Mouse (Mus musculus) MEL (cell line): ENCODE results near the gene Olfr1428. TPM values are rescaled to one million over a fixed set of nuclear protein-coding genes. Genes with fewer than 3 reads are reported as not detected.

Experiments
- DNase-seq: peaks from one replicate; pipeline ENCODE4 v3.0.0; 2011; ENCODE audit warnings: low read depth, low spot score
- H3K27ac ChIP-seq: 2 replicates; pipeline ENCODE4 v1.5.1; 2012; ENCODE audit warnings: low read depth, mild to moderate bottlenecking, control low read depth, low read length, moderate library complexity; ENCODE audit not compliant: control insufficient read depth
- H3K27me3 ChIP-seq, 2 experiments: fragments of 150-350 bp in 1 of 2; sonication (generic) in 1 of 2; 2 replicates each; pipeline ENCODE4 v1.6.1; 2012; ENCODE audit warnings: low read length in 2 of 2, mild to moderate bottlenecking in 2 of 2, improper control_type of control experiment in 1 of 2, moderate library complexity in 1 of 2; ENCODE audit not compliant: insufficient read depth in 2 of 2, control insufficient read depth in 1 of 2
- H3K36me3 ChIP-seq, 2 experiments: 2 replicates each; pipeline ENCODE4 v1.6.1; 2012 to 2014; ENCODE audit warnings: low read length in 2 of 2, improper control_type of control experiment in 1 of 2, inconsistent platforms in 1 of 2, mild to moderate bottlenecking in 1 of 2; ENCODE audit not compliant: insufficient read depth in 2 of 2, control insufficient read depth in 1 of 2
- H3K4me1 ChIP-seq, 2 experiments: fragments of 150-350 bp in 1 of 2; sonication (generic) in 1 of 2; 2 replicates each; pipeline ENCODE4 v1.6.1; 2012; ENCODE audit warnings: low read length in 2 of 2, improper control_type of control experiment in 1 of 2, mild to moderate bottlenecking in 1 of 2; ENCODE audit not compliant: insufficient read depth in 2 of 2, control insufficient read depth in 1 of 2
- H3K4me3 ChIP-seq, 2 experiments: fragments of 150-350 bp in 1 of 2; sonication (generic) in 1 of 2; 2 replicates each; pipeline ENCODE4 v1.5.1; 2012; ENCODE audit warnings: low read depth in 2 of 2, low read length in 2 of 2, mild to moderate bottlenecking in 2 of 2, moderate library complexity in 2 of 2, control low read depth in 1 of 2, improper control_type of control experiment in 1 of 2; ENCODE audit not compliant: control insufficient read depth in 1 of 2, insufficient read depth in 1 of 2
- H3K79me2 ChIP-seq: 2 replicates; pipeline ENCODE4 v1.6.1; 2012; ENCODE audit warnings: mild to moderate bottlenecking, low read length, moderate library complexity; ENCODE audit not compliant: control insufficient read depth, poor library complexity, insufficient read depth
- H3K9ac ChIP-seq: 2 replicates; pipeline ENCODE4 v1.6.1; 2012; ENCODE audit warnings: low read depth, mild to moderate bottlenecking, control low read depth, low read length, moderate library complexity; ENCODE audit not compliant: control insufficient read depth, poor library complexity, severe bottlenecking
- H3K9me3 ChIP-seq: fragments of 150-350 bp; sonication (generic); replicated peaks from 2 replicates; pipeline ENCODE4 v1.6.1; 2012; ENCODE audit warnings: mild to moderate bottlenecking, low read length, improper control_type of control experiment, moderate library complexity; ENCODE audit not compliant: insufficient read depth
- BHLHE40 ChIP-seq: IDR thresholded peaks from 2 replicates; pipeline ENCODE4 v1.6.1; 2012; ENCODE audit warnings: low read depth, mild to moderate bottlenecking, inconsistent platforms, low read length, improper control_type of control experiment, borderline replicate concordance
- CHD1 ChIP-seq: IDR thresholded peaks from 2 replicates; pipeline ENCODE4 v1.6.1; 2012; ENCODE audit warnings: low read depth, mild to moderate bottlenecking, inconsistent platforms, low read length, improper control_type of control experiment
- E2F4 ChIP-seq: IDR thresholded peaks from 2 replicates; pipeline ENCODE4 v1.6.1; 2011; ENCODE audit warnings: low read depth, low read length, improper control_type of control experiment, borderline replicate concordance
- ETS1 ChIP-seq: IDR thresholded peaks from 2 replicates; pipeline ENCODE4 v1.6.1; 2012; ENCODE audit warnings: low read depth, mild to moderate bottlenecking, inconsistent platforms, low read length, improper control_type of control experiment, moderate library complexity
- GABPA ChIP-seq: IDR thresholded peaks from 2 replicates; pipeline ENCODE4 v1.6.1; 2012; ENCODE audit warnings: low read depth, mild to moderate bottlenecking, inconsistent platforms, low read length, improper control_type of control experiment, moderate library complexity
- HCFC1 ChIP-seq: IDR thresholded peaks from 2 replicates; pipeline ENCODE4 v1.6.1; 2012; ENCODE audit warnings: low read depth, mild to moderate bottlenecking, inconsistent platforms, low read length, improper control_type of control experiment, moderate library complexity
- JUND ChIP-seq: IDR thresholded peaks from 2 replicates; pipeline ENCODE4 v1.6.1; 2011; ENCODE audit warnings: low read depth, mild to moderate bottlenecking, improper control_type of control experiment, low read length
- MAFK ChIP-seq: IDR thresholded peaks from 2 replicates; pipeline ENCODE4 v1.6.1; 2011; ENCODE audit warnings: low read depth, mild to moderate bottlenecking, low read length, improper control_type of control experiment, borderline replicate concordance
- MAX ChIP-seq: IDR thresholded peaks from 2 replicates; pipeline ENCODE4 v1.6.1; 2011; ENCODE audit warnings: low read length, improper control_type of control experiment
- MAZ ChIP-seq: IDR thresholded peaks from 2 replicates; pipeline ENCODE4 v1.6.1; 2012; ENCODE audit warnings: low read depth, mild to moderate bottlenecking, inconsistent platforms, low read length, improper control_type of control experiment
- MEF2A ChIP-seq: IDR thresholded peaks from 2 replicates; pipeline ENCODE4 v1.6.1; 2014; ENCODE audit warnings: low read depth, mild to moderate bottlenecking, inconsistent platforms, low read length, improper control_type of control experiment; ENCODE audit not compliant: poor library complexity, insufficient replicate concordance, severe bottlenecking; ENCODE audit errors: extremely low read depth
- MXI1 ChIP-seq: IDR thresholded peaks from 2 replicates; pipeline ENCODE4 v1.6.1; 2011; ENCODE audit warnings: mild to moderate bottlenecking, low read depth, low read length, improper control_type of control experiment
- MYB ChIP-seq: IDR thresholded peaks from 2 replicates; pipeline ENCODE4 v1.6.1; 2011; ENCODE audit warnings: mild to moderate bottlenecking, low read depth, low read length, improper control_type of control experiment
- NELFE ChIP-seq: IDR thresholded peaks from 2 replicates; pipeline ENCODE4 v1.6.1; 2011; ENCODE audit warnings: low read depth, low read length, improper control_type of control experiment
- NRF1 ChIP-seq: IDR thresholded peaks from 2 replicates; pipeline ENCODE4 v1.6.1; 2014; ENCODE audit warnings: low read depth, mild to moderate bottlenecking, inconsistent platforms, low read length, improper control_type of control experiment, moderate library complexity; ENCODE audit not compliant: poor library complexity, insufficient read depth, severe bottlenecking
- POLR2AphosphoS2 ChIP-seq: IDR thresholded peaks from 2 replicates; pipeline ENCODE4 v1.6.1; 2011; ENCODE audit warnings: low read length, improper control_type of control experiment
- POLR2AphosphoS5 ChIP-seq: IDR thresholded peaks from 2 replicates; pipeline ENCODE4 v1.6.1; 2012; ENCODE audit warnings: low read depth, borderline replicate concordance, mild to moderate bottlenecking, inconsistent platforms, low read length, moderate library complexity, mixed read lengths
- RAD21 ChIP-seq: IDR thresholded peaks from 2 replicates; pipeline ENCODE4 v1.6.1; 2011; ENCODE audit warnings: mild to moderate bottlenecking, low read depth, low read length, improper control_type of control experiment
- RCOR1 ChIP-seq: IDR thresholded peaks from 2 replicates; pipeline ENCODE4 v1.6.1; 2012; ENCODE audit warnings: low read depth, mild to moderate bottlenecking, inconsistent platforms, low read length, improper control_type of control experiment
- SIN3A ChIP-seq: IDR thresholded peaks from 2 replicates; pipeline ENCODE4 v1.6.1; 2012; ENCODE audit warnings: low read length, improper control_type of control experiment, inconsistent platforms
- SMC3 ChIP-seq: IDR thresholded peaks from 2 replicates; pipeline ENCODE4 v1.6.1; 2011; ENCODE audit warnings: low read depth, low read length, improper control_type of control experiment
- UBTF ChIP-seq: IDR thresholded peaks from 2 replicates; pipeline ENCODE4 v1.6.1; 2012; ENCODE audit warnings: low read depth, mild to moderate bottlenecking, inconsistent platforms, low read length, improper control_type of control experiment, moderate library complexity, borderline replicate concordance; ENCODE audit not compliant: insufficient read depth
- USF2 ChIP-seq, 2 experiments: IDR thresholded peaks; 2 replicates each; pipeline ENCODE4 v1.6.1; 2011 to 2012; ENCODE audit warnings: improper control_type of control experiment in 2 of 2, low read length in 2 of 2, borderline replicate concordance in 1 of 2, inconsistent platforms in 1 of 2, low read depth in 1 of 2, mild to moderate bottlenecking in 1 of 2; ENCODE audit not compliant: insufficient read depth in 1 of 2
- ZC3H11A ChIP-seq: IDR thresholded peaks from 2 replicates; pipeline ENCODE4 v1.6.1; 2012; ENCODE audit warnings: low read depth, mild to moderate bottlenecking, inconsistent platforms, low read length, improper control_type of control experiment
- ZKSCAN1 ChIP-seq: IDR thresholded peaks from 2 replicates; pipeline ENCODE4 v1.6.1; 2012; ENCODE audit warnings: low read depth, mild to moderate bottlenecking, inconsistent platforms, low read length, improper control_type of control experiment, moderate library complexity
- ZMIZ1 ChIP-seq: IDR thresholded peaks from 2 replicates; pipeline ENCODE4 v1.6.1; 2012; ENCODE audit warnings: low read depth, mild to moderate bottlenecking, inconsistent platforms, low read length, improper control_type of control experiment, moderate library complexity
- ZNF384 ChIP-seq: IDR thresholded peaks from 2 replicates; pipeline ENCODE4 v1.6.1; 2012; ENCODE audit warnings: low read depth, mild to moderate bottlenecking, inconsistent platforms, low read length, improper control_type of control experiment
- polyA plus RNA-seq, 2 experiments: library from polyadenylated mRNA; stranded (reverse) in 1 of 2; unstranded in 1 of 2; fragments of >175 nt in 1 of 2; fragments of >200 nt in 1 of 2; gene quantifications; 2 replicates each; pipeline versions ENCODE4 v1.2.1 to v1.2.4; 2012; ENCODE audit warnings: low replicate concordance in 2 of 2, low read depth in 1 of 2; ENCODE audit not compliant: insufficient read length in 2 of 2, insufficient read depth in 1 of 2, missing spikeins in 1 of 2
- total RNA-seq: library from RNA; depleted of rRNA; stranded (reverse); fragments of 300-350 nt; gene quantifications from 2 replicates; pipeline ENCODE4 v1.2.3, GENCODE M21; 2012; rRNA removed

Gene Olfr1428
- not detected in 2 replicates for total RNA-seq
- not detected for polyA plus RNA-seq

GRCm38 (mm10) chr19:12115797-12116196 is at the start of gene Olfr1428:
Gene Olfr1428, minus strand, starts transcription at chr19:12115897.
- TF ChIP-seq NRF1 (no peak), MEF2A (no peak), BHLHE40 (no peak), MYB (no peak), ZC3H11A (no peak), RCOR1 (no peak), ZMIZ1 (no peak), MAZ (no peak), POLR2AphosphoS2 (no peak), GABPA (no peak), UBTF (no peak), MAFK (no peak), JUND (no peak), MAX (no peak), ZNF384 (no peak), ZKSCAN1 (no peak), CHD1 (no peak), USF2 (IDR thresholded peaks at IDR 0.05; ENCODE audit: borderline replicate concordance in 1 of 2, insufficient read depth in 1 of 2, low read depth in 1 of 2, low read length in 2 of 2) (no peak), NELFE (no peak), HCFC1 (no peak)
- no peaks in the 10 kb centered on the region for H3K79me2 ChIP-seq
- DNase-seq = no peak
- no peak within 1 kb of the TSS for H3K4me3 ChIP-seq
- no peaks in the 10 kb centered on the region for H3K9me3 ChIP-seq
- no peaks in the 10 kb centered on the region for H3K36me3 ChIP-seq
- H3K9ac ChIP-seq = no peak within 1 kb of the TSS
- no peaks in the 10 kb centered on the region for H3K4me1 ChIP-seq
- no peaks in the 10 kb centered on the region for H3K27me3 ChIP-seq
- no peak within 1 kb of the TSS for H3K27ac ChIP-seq

GRCm38 (mm10) chr19:12145452-12145851 is 29.8 kb upstream of the Olfr1428 start:
- Histone ChIP-seq H3K9ac (no peak overlapping the region), H3K4me3 (no peak overlapping the region)

More at GRCm38 (mm10) chr19:12145452-12145851, 29.8 kb upstream of the Olfr1428 start:
- Histone ChIP-seq H3K9me3 (no peaks in the 10 kb centered on the region), H3K27me3 (no peaks in the 10 kb centered on the region), H3K79me2 (no peaks in the 10 kb centered on the region), H3K36me3 (no peaks in the 10 kb centered on the region), H3K27ac (no peak overlapping the region), H3K4me1 (no peaks in the 10 kb centered on the region)
- no peak for DNase-seq
- no peak for TF ChIP-seq MEF2A
- no peak for TF ChIP-seq JUND
- no peak for TF ChIP-seq SMC3
- no peak for TF ChIP-seq NELFE
- TF ChIP-seq ETS1 = no peak
- TF ChIP-seq POLR2AphosphoS5 = no peak
- no peak for TF ChIP-seq MXI1
- no peak for TF ChIP-seq MAFK
- TF ChIP-seq SIN3A = no peak
- no peak for TF ChIP-seq MYB
- TF ChIP-seq RAD21 = no peak
- no peak for TF ChIP-seq E2F4
